Mouse (Mus musculus) left cerebral cortex, adult 2 months (tissue): ENCODE measurements around the gene Rnasek. TPM values are rescaled to one million over a fixed set of nuclear protein-coding genes. Genes with fewer than 3 reads are reported as not detected.

Experiments used
- DNase-seq, 2 experiments: peaks; one replicate each; pipeline ENCODE4 v3.0.0; 2021 to 2022; ENCODE audit warnings: low spot score in 2 of 2, mixed read lengths in 1 of 2; ENCODE audit errors: extremely low spot score in 1 of 2
- H3K27ac ChIP-seq: fragments of 200-600 bp; 2 replicates; pipeline ENCODE4 v1.8.1; 2022
- H3K4me3 ChIP-seq: fragments of 200-600 bp; 2 replicates; pipeline ENCODE4 v1.8.1; 2022
- CTCF ChIP-seq: fragments of 200-600 bp; IDR thresholded peaks from 2 replicates; pipeline ENCODE4 v1.8.1; 2022; ENCODE audit warnings: antibody characterized with exemption, mild to moderate bottlenecking, moderate library complexity
- intact Hi-C: fragments of 180-260 bp; cut with DNase I; formaldehyde crosslinking; loops from one replicate; pipeline ENCODE4 v1.15.1; 2025
- microRNA-seq, 2 experiments: library from miRNA; unstranded; fragments of <30 nt; microRNA quantifications; one replicate each; pipeline ENCODE4 v1.2.0; 2021
- total RNA-seq, 2 experiments: library from RNA; stranded (reverse); gene quantifications; 2 replicates each; pipeline ENCODE4 v1.2.3; 2021

Gene Rnasek
- total RNA-seq, 2 experiments from 2014 or later = 241 to 270 TPM

DNA sequence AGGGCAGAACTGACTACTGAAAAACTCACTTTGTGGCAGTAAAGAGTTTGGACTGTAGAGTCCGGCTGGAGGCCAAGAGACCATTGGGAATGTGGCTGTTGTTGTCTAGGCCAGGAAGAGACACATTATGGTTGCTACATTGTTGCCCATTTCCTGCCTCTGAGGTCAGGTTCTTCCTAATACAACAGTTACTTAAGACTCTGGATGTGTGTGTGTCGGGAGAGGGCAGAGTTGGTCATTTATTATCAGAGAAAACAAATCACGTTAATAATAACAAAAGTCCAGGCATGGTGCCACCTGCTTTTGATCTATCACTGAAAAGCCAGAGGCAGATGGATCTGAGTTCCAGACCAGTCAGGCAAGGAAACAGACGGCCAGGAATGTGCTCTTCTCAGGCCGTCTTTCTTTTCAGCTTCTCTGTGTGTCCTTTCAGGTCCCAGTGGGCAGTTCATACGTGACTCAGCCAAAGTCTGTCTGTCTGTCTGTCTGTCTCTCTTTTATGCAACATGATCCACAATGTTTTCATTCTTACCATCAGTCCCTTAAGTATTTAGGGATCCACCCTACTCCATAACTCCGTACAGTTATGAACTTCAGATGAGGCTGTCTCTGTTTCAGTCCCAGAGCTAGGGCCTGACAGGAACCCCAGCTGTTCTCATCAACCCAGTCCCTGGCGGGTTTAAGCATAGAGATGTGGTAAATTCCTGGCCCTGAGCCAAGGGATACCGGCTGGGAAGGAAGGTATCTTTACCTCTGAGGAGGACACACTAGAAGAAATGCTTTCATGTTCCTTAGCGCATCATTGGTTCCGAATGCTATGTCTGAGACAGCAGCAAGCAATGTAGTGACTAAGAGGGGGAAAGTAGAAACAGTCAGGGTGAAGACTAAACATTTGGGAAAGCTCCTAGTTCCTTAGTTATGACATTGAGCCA is 46.0 kb downstream of the Rnasek start:
- no peak for DNase-seq
- intact Hi-C loops = no loop called here
- H3K4me3 ChIP-seq = no peak overlapping the region
- H3K27ac ChIP-seq = no peak overlapping the region
- TF ChIP-seq CTCF = no peak

DNA sequence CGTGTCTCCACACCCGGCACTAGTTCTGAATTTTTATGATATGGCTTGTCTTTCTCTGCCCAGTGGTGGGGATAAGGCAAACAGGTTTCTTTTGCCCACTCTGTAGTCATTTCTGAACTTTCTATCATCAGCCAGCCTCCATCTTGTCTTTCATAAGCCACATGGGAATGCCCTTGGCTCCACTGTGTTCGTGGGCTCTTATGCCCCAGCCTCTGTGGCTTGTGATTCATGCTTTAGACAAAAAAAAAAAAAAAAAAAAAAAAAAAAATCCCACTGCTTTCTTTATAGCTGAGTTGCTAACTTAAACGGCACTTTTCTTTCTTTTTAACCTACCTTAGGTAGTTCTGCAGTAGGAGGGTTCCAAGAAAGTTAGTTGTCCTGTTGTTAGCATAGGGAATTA is 47.5 kb downstream of the Rnasek start:
- H3K4me3 ChIP-seq = no peak overlapping the region
- intact Hi-C loops = no loop called here
- H3K27ac ChIP-seq = no peak overlapping the region
- TF ChIP-seq CTCF = no peak
- no peak for DNase-seq

DNA sequence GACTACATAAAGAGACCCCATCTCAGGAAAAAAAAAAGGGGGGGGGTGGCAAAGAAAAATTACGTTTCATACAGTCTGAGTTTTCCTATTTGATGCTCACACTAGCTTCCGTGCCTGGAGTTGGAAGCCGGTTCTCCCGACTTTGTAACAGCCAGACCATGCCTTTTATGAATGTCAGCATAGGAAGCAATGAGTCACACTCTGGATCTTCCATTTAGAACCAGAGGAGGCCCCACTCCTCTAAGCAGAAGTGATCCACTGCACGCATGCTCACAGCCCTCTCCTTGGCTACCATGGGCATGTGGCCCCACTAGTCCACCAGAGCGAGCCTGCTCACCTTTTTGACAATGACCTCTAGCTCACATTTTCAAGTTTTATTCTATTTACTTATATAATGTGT is 48.5 kb downstream of the Rnasek start:
- intact Hi-C loops = no loop called here
- H3K27ac ChIP-seq = no peak overlapping the region
- TF ChIP-seq CTCF = no peak
- H3K4me3 ChIP-seq = no peak overlapping the region
- no peak for DNase-seq

DNA sequence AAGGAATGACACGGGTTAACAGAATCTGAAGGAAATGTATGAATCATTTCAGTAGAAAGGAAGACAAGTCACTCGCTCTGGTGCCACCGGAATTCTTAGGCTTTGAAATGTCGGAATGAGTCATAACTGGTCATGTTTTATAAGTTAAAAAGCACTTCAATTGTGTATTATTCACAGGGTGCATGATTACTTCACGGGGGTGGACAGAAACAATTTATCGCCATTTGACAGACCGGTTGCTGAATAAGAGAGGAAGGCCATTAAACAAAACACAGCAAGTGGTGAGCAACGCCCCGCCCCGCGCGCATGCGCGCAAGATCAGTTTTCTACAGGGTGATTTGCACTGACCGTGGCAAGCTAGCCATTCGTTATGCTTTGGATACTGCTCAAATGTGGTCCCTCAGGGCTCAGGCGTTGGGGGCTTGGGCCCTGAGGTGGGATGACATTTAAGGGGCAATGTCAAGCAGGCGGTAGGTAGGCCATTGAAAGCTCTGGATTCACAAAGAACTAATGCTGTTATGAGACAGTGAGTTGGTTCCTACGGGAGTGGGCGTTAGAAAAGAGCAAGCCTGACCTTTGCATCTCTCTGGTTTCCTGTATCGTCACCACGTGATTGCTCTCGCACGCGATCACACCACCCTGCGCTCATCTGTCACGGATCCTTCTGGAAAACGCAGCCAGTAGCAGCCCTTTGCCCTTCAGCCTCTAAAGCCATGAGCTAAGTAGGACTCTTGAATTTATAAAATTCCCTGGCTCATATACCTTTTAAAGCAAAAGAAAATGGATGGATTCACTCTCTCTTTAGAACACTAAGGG is 50.1 kb downstream of the Rnasek start:
- Histone ChIP-seq H3K27ac (no peak overlapping the region), H3K4me3 (no peak overlapping the region)
- no peak for DNase-seq
- intact Hi-C loops = no loop called here
- TF ChIP-seq CTCF = no peak

Small RNA genes lying within 50 kb of the gene (microRNA-seq; reads per million reads assigned to microRNA genes)
- gene Mir195a (788 to 1,116 reads per million in 2 experiments), gene Mir497 (0 reads per million in 2 experiments), gene Mir497b (0 reads per million in 2 experiments)

Other genes starting within 250 kb of the Rnasek start
- gene Gabarap, start 248.7 kb downstream of the Rnasek start, total RNA-seq = 100 to 1,000 TPM; 209 to 215 TPM
- gene Phf23, start 244.1 kb downstream of the Rnasek start, total RNA-seq = 10 to 100 TPM; 44.3 to 48.9 TPM
- gene Dvl2, start 239.2 kb downstream of the Rnasek start, total RNA-seq = 10 to 100 TPM; 32.6 to 32.9 TPM
- 10 to 100 TPM; 59.4 to 62.5 TPM for gene Acadvl, start 224.4 kb downstream of the Rnasek start, total RNA-seq
- 100 to 1,000 TPM; 818 to 875 TPM for gene Dlg4, start 222.9 kb downstream of the Rnasek start, total RNA-seq
- 1 to 10 TPM; 1.8 to 2.1 TPM for gene Asgr1, start 185.8 kb downstream of the Rnasek start, total RNA-seq
- not detected for gene Asgr2, start 147.2 kb downstream of the Rnasek start, total RNA-seq
- gene Mgl2, start 109.5 kb downstream of the Rnasek start, total RNA-seq = under 1 TPM; 0.81 to 0.94 TPM
- 1 to 10 TPM; 2.2 TPM for gene Clec10a, start 83.6 kb downstream of the Rnasek start, total RNA-seq
- 10 to 100 TPM; 35.7 to 36.9 TPM for gene Slc16a11, start 27.1 kb downstream of the Rnasek start, total RNA-seq
- gene Slc16a13, start 18.8 kb downstream of the Rnasek start, total RNA-seq = 10 to 100 TPM in 1 of 2 experiments, 1 to 10 TPM in 1; 7.5 to 10.5 TPM
- 1 to 10 TPM; 1.7 to 3.5 TPM for gene Bcl6b, start 10.0 kb downstream of the Rnasek start, total RNA-seq
- gene 0610010K14Rik, start 1.9 kb downstream of the Rnasek start, total RNA-seq = 10 to 100 TPM; 45.5 to 51.2 TPM
- 1 to 10 TPM; 4.9 to 5.3 TPM for gene Gm21988, start within 50 bp of the Rnasek start, total RNA-seq
- gene Alox12, start 15.5 kb upstream of the Rnasek start, total RNA-seq = under 1 TPM; 0.16 to 0.19 TPM
- under 1 TPM in 1 of 2 experiments, not detected in 1; 0.33 TPM for gene Alox12e, start 82.8 kb upstream of the Rnasek start, total RNA-seq
- gene Alox15, start 112.2 kb upstream of the Rnasek start, total RNA-seq = not detected
- 10 to 100 TPM; 34.6 to 36.2 TPM for gene Pelp1, start 170.2 kb upstream of the Rnasek start, total RNA-seq
- gene Arrb2, start 192.8 kb upstream of the Rnasek start, total RNA-seq = 10 to 100 TPM; 74.3 to 86.0 TPM
- gene Med11, start 212.1 kb upstream of the Rnasek start, total RNA-seq = 10 to 100 TPM; 13.2 to 14.8 TPM
- gene Zmynd15, start 219.6 kb upstream of the Rnasek start, total RNA-seq = under 1 TPM; 0.36 to 0.44 TPM
- gene Cxcl16, start 220.1 kb upstream of the Rnasek start, total RNA-seq = 1 to 10 TPM; 1.2 to 1.4 TPM